Mouse (Mus musculus): ENCODE results near the gene Ints3. TPM values are rescaled to one million over a fixed set of nuclear protein-coding genes. Genes with fewer than 3 reads are reported as not detected.

The Ints3 gene
- polyA plus RNA-seq, 1 experiment from 2014 or later, result 30.8 TPM

DNA sequence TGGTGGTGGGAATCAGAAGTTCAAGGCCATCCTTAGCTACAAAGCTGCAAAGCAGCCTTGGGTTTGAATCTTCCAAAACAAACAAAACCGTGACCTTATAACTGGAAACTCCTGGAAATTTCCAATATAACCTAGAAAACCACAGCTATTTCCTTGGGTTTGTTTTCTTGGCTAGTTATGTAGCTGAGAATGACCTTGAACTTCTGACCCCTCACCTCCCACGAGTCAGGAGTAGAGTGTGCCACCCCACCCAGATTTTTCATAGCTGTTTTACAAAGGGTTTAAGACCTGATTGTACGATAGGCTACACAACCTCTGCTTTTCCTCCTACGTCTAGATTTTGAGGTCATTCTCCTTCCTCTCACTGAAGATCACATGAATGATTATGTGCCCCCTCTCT lies 3.7 kb upstream of the Ints3 start:
- Histone ChIP-seq H3K9me3 (no peaks in the 10 kb centered on the region), H3K9ac (no peak overlapping the region)
- whole genome bisulfite sequencing, result 82% methylated on average over 4 of the region's 4 CpGs

DNA sequence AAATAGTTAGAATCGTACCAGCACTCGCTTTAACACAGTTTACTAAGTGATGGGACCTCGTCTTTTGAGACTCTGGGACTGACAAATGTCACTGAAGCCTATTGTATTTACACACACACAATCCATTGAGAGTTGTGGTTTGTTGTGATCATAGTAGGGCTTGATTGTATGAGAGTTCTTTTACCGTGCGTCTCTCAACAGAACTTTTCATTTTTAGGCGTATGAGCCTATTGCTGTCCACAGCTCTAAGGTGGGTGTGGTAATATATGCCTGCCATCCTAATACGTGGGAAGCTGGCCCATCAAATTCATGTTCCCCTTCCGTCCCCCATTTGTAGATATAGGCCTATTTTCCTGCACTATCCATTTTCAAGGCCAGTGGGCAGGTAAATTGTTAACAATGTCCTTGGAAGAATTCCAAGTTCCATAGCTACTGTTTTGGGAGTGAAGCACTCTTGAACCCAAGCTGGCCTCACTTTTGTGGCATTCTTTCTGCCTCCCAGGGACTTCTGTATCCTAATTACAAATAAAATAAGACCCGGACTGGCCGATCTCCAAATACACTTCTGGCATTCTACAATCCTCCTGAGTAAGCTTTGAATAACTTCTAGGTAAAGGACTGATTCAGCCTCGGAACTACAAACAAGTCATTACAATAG lies 780 bp upstream of the Ints3 start:
- H3K9ac ChIP-seq, result peak overlapping the region; percentile 43; the same call in 1 of the 2 replicates
- peaks cover 33% of the 10 kb centered on the region for H3K4me1 ChIP-seq (replicated peaks)
- H3K4me3 ChIP-seq, result peak overlapping the region; percentile 56
- H3K36me3 ChIP-seq, result 0 out of 2 replicates have a peak, but pooled peaks cover 3% of the 10 kb centered on the region
- ATAC-seq (ENCODE audit: low read depth), result no peak
- H3K27ac ChIP-seq (replicated peaks), result peak overlapping the region; percentile 4; the same call in 1 of the 2 replicates
- WGBS, result 58% methylated on average over 11 of the region's 11 CpGs
- H3K9me3 ChIP-seq, result no peaks in the 10 kb centered on the region
- peak overlapping the region; percentile 99 for H3K4me2 ChIP-seq
- no peaks in the 10 kb centered on the region for H3K27me3 ChIP-seq

More for the DNA sequence above, 3.7 kb upstream of the Ints3 start:
- no peak for ATAC-seq (ENCODE audit: low read depth)
- H3K4me2 ChIP-seq, result no peak overlapping the region
- no peaks in the 10 kb centered on the region for H3K27me3 ChIP-seq
- no peaks in the 10 kb centered on the region for H3K36me3 ChIP-seq
- H3K4me1 ChIP-seq (replicated peaks), result peaks cover 14% of the 10 kb centered on the region
- H3K27ac ChIP-seq (replicated peaks), result no peak overlapping the region
- H3K4me3 ChIP-seq, result no peak overlapping the region

DNA sequence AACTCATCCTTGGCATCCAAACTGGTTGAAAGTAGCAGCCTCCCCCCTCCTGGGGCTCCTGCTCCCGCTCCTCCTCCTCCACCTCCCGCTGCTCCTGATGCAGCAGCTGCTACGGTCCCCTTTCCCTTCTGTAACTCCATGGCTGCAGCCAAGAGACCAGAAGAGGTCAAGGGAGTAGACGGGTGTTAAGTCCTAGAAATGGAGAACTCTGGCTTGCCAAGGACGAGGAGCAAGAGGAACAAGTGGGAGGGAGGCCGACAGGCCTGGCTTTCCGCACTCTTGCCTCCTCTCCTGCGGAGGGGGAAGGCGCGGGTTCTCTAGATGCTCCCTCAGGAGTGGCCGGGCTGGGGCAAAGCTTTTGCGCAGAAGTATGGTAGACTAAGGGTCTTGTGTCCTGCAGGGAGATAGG lies 607 bp downstream of the Ints3 start:
- ATAC-seq (ENCODE audit: low read depth), result peak; percentile 60
- 1% methylated on average over 12 of the region's 12 CpGs for WGBS
- H3K27me3 ChIP-seq, result no peaks in the 10 kb centered on the region
- H3K9me3 ChIP-seq, result no peaks in the 10 kb centered on the region
- peak overlapping the region; percentile 80 for H3K9ac ChIP-seq
- 0 out of 2 replicates have a peak, but pooled peaks cover 6% of the 10 kb centered on the region for H3K36me3 ChIP-seq
- H3K27ac ChIP-seq (replicated peaks), result peak overlapping the region; percentile 96
- H3K4me3 ChIP-seq, result peak overlapping the region; percentile 56
- H3K4me2 ChIP-seq, result peak overlapping the region; percentile 99
- peaks cover 47% of the 10 kb centered on the region for H3K4me1 ChIP-seq (replicated peaks)

DNA sequence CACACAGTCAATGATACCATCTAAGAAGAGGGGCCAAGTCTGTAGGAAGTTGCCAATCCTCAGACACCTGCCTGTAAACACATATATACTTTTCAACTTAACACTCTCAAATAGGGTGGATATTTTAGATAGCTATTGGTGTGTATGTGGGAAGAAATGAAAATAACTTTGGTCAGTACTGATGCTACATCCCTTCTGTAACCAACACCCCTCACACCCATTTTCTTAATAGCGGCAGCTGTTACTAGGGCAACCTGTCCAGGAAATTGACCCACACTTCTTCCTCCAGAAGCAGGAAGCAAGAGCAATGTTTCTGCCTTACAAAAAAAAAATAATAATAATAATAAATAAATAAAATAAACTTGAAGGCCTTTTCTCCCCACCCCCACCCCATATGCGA lies 1.1 kb downstream of the Ints3 start:
- Histone ChIP-seq H3K27me3 (no peaks in the 10 kb centered on the region), H3K4me2 (peak overlapping the region; percentile 99), H3K4me3 (peak overlapping the region; percentile 56), H3K9ac (peak overlapping the region; percentile 80), H3K27ac (replicated peaks) (0 out of 2 replicates have a peak overlapping the region, but pooled peaks have one; percentile 96), H3K4me1 (replicated peaks) (peaks cover 47% of the 10 kb centered on the region), H3K9me3 (no peaks in the 10 kb centered on the region), H3K36me3 (0 out of 2 replicates have a peak, but pooled peaks cover 6% of the 10 kb centered on the region)
- WGBS, result 15% methylated on average over 2 of the region's 2 CpGs
- ATAC-seq (ENCODE audit: low read depth), result no peak

DNA sequence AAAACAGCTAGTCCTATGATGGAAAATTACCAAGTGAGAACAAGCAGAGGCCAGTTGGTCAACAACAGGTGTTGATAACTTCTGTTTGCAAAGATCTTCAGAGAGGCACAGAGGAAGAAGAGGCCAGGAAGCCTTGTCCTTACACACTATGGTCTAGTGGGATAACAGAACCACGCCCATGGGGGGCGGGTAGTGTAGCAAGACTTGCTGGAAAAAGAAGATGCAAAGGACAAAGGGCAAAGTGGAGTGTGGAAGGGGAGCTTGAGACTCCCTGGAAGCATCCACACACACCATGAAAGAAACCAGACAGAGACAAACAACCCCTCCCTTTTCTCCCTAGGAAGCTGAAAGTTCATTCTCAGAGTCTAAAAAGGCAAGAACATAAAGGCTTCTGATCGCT lies 3.8 kb downstream of the Ints3 start:
- H3K4me3 ChIP-seq, result no peak overlapping the region
- ATAC-seq (ENCODE audit: low read depth), result no peak
- peaks cover 47% of the 10 kb centered on the region for H3K4me1 ChIP-seq (replicated peaks)
- no peak overlapping the region for H3K4me2 ChIP-seq
- 87% methylated on average over 3 of the region's 3 CpGs for WGBS
- no peak overlapping the region for H3K27ac ChIP-seq (replicated peaks)
- H3K36me3 ChIP-seq, result peaks cover 14% of the 10 kb centered on the region; the same call in 1 of the 2 replicates
- H3K27me3 ChIP-seq, result no peaks in the 10 kb centered on the region
- H3K9me3 ChIP-seq, result no peaks in the 10 kb centered on the region
- H3K9ac ChIP-seq, result no peak overlapping the region

DNA sequence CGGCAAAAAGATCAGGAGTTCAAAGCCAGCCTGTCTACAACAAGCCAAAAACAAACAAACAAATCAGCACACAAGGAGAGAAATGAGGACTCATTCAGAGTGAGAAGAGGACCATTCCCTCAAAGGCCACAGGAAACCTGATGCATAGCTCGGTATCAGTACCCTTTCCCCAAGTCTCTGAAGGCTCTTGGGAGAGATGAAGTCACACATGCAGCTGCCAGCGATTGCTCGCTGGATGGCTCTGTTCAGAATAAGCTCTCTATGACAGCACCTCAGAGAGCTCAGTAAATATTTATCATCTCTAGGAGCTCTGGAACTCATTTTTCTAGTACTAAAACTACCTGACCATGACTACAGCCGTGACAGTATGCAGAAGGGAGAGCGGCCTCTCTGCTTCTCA lies 5.2 kb downstream of the Ints3 start:
- Histone ChIP-seq H3K27me3 (no peaks in the 10 kb centered on the region), H3K27ac (replicated peaks) (no peak overlapping the region), H3K4me1 (replicated peaks) (peaks cover 40% of the 10 kb centered on the region), H3K4me2 (no peak overlapping the region), H3K36me3 (peaks cover 25% of the 10 kb centered on the region), H3K9ac (no peak overlapping the region), H3K9me3 (no peaks in the 10 kb centered on the region), H3K4me3 (no peak overlapping the region)
- ATAC-seq (ENCODE audit: low read depth), result no peak
- 81% methylated on average over 6 of the region's 6 CpGs for WGBS

DNA sequence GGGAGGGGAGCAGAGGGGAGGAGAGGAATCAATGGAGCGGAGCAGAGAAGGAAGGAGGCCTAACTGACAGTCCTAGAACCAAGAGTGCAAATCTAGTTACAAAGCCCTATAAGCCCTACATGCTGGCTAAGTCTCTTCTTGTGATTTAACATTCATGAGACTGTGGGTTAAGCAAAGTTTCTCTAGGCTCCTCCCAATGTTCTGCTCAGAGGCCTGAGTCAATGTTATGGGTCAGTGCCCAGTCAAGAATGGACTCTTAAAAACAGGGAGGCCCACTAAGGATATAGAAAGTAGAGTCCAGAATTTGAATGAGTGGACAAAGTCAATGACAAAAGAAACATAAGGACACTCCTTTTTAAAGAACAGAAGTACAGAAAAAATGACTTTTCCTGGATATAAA lies 5.8 kb downstream of the Ints3 start:
- H3K4me2 ChIP-seq, result no peak overlapping the region
- ATAC-seq (ENCODE audit: low read depth), result no peak
- 71% methylated on average over 1 of the region's 1 CpGs for WGBS

DNA sequence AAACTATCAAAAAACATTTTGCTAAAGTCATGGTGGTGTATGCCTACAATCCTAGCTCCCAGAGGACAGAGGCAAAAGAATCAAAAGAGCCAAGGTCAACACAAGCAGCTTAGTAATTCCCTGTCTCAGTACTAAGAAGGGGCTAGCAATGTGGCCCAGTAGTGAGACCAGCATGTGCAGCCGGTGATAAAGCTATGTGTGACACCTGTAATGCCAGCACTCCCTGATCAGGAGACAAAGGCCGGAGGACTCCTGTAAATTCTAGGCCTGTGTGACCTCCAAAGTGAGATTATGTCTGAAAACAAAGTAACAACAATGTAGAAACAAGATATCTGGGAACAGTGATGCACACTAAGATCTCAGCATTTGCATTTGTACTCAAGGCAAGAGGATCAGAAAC lies 7.9 kb downstream of the Ints3 start:
- Histone ChIP-seq H3K4me1 (replicated peaks) (peaks cover 16% of the 10 kb centered on the region), H3K9me3 (no peaks in the 10 kb centered on the region), H3K36me3 (peaks cover 49% of the 10 kb centered on the region), H3K9ac (no peak overlapping the region), H3K27ac (replicated peaks) (no peak overlapping the region), H3K4me3 (no peak overlapping the region), H3K4me2 (no peak overlapping the region), H3K27me3 (no peaks in the 10 kb centered on the region)
- WGBS, result 96% methylated on average over 2 of the region's 2 CpGs
- ATAC-seq (ENCODE audit: low read depth), result no peak

More for the DNA sequence above, 5.8 kb downstream of the Ints3 start:
- Histone ChIP-seq H3K4me1 (replicated peaks) (peaks cover 37% of the 10 kb centered on the region), H3K27ac (replicated peaks) (no peak overlapping the region), H3K9me3 (no peaks in the 10 kb centered on the region), H3K9ac (no peak overlapping the region), H3K36me3 (peaks cover 31% of the 10 kb centered on the region), H3K4me3 (no peak overlapping the region), H3K27me3 (no peaks in the 10 kb centered on the region)

DNA sequence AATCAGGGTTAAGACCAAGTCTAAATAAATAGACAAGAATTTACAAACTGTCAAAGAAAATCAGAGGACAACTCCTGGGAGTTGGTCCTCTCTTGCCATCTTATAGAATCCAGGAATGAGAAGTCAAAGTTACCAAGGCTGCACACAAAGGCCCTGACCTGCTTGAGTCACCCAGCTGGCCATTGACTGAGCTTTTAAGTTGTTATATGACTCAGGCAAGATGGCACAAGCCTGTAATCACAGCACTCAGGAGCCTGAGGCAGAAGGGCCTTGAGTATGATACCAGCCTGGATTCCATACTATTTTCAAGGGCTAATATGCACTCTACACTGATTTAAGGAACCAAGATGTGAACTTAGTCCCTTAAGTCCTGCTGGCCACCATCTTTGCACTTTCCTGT lies 9.9 kb downstream of the Ints3 start:
- H3K4me1 ChIP-seq (replicated peaks), result peaks cover 7% of the 10 kb centered on the region
- no peak for ATAC-seq (ENCODE audit: low read depth)
- no peak overlapping the region for H3K4me3 ChIP-seq
- no peak overlapping the region for H3K4me2 ChIP-seq
- peaks cover 61% of the 10 kb centered on the region for H3K36me3 ChIP-seq
- H3K9ac ChIP-seq, result no peak overlapping the region
- no peak overlapping the region for H3K27ac ChIP-seq (replicated peaks)
- H3K9me3 ChIP-seq, result no peaks in the 10 kb centered on the region
- H3K27me3 ChIP-seq, result no peaks in the 10 kb centered on the region

DNA sequence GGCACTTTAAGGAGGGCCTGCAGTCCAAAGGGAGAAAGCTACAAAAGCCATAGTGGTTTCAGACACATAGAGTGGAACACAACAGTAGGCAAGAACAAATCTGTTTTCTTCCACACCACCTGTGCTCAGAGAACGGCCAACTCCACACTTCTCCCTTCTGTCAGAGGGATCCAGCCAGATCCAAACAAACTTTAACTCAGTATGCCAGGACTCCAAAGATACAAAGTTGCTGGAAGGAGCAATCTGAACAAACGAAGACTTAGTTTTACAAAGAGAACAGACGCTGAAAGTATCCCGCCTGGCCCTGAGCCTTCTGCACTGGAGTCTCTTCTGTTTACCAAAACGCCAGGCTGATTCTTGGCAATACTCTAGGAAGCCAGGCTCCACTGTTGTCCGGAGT lies 12.7 kb downstream of the Ints3 start:
- H3K4me1 ChIP-seq (replicated peaks), result no peaks in the 10 kb centered on the region
- H3K9me3 ChIP-seq, result no peaks in the 10 kb centered on the region
- H3K36me3 ChIP-seq, result peaks cover 85% of the 10 kb centered on the region
- WGBS, result 95% methylated on average over 6 of the region's 6 CpGs
- no peak overlapping the region for H3K4me2 ChIP-seq
- H3K9ac ChIP-seq, result no peak overlapping the region
- H3K27me3 ChIP-seq, result no peaks in the 10 kb centered on the region
- H3K27ac ChIP-seq (replicated peaks), result no peak overlapping the region
- no peak overlapping the region for H3K4me3 ChIP-seq
- ATAC-seq (ENCODE audit: low read depth), result no peak

DNA sequence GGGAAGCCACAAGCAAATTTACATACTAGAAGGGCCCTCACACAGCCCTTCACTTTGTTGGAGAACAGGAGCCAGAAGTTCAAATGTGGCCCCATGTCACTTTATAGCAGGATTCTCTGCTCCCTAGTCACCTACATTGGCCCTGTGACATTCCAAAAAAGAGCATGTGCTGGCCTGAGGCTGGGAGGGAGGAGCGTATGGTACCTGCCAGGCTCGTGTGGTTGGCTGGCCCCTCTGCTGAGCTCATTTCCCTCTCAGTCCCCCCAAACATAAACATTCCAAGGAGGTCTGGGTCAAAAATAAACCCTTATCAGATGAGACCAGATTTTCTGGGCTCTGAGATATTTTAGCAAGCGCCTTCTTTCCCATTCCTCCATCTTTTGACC lies 20.4 kb downstream of the Ints3 start:
- H3K9me3 ChIP-seq, result no peaks in the 10 kb centered on the region
- H3K36me3 ChIP-seq, result peaks cover 93% of the 10 kb centered on the region
- H3K4me3 ChIP-seq, result no peak overlapping the region
- H3K4me1 ChIP-seq (replicated peaks), result no peaks in the 10 kb centered on the region
- no peak overlapping the region for H3K27ac ChIP-seq (replicated peaks)
- ATAC-seq (ENCODE audit: low read depth), result no peak; the same call in 1 of the 2 replicates
- no peaks in the 10 kb centered on the region for H3K27me3 ChIP-seq
- H3K4me2 ChIP-seq, result no peak overlapping the region
- 77% methylated on average over 3 of the region's 3 CpGs for WGBS
- no peak overlapping the region for H3K9ac ChIP-seq

DNA sequence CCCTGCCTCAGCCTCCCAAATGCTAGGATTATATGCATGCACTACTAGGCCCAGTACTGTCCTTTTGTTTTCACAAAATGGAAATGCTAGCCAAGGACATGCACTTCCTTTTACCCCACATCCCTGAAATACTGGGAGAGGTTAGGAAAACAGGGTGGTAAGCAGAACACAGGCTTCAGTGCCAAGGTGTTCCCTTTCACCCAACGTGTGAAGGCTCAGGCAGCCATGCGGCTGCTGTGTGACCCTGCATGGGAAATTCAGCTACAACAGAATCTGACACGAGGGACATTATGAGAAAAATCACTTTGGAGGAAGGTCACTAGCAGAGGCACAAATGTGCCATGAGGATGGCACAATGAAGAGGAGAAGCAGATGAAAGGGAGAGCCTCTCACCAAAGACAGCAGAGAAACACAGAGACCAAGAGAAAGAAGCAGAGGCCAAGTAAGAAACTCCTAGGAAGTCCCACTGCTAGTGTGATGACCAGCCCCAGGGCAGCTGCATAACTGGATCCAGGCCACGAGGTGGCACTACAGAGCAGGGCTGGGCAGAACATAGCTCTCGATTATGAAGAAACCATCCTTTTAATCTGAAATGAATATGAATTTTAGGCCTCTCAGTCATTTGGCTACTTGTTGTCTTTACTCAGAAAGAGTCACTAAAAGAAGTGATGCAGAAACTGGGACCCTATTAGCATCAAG lies 21.0 kb downstream of the Ints3 start:
- no peak for ATAC-seq (ENCODE audit: low read depth)
- Histone ChIP-seq H3K27me3 (no peaks in the 10 kb centered on the region), H3K9me3 (no peaks in the 10 kb centered on the region), H3K4me3 (no peak overlapping the region), H3K27ac (replicated peaks) (no peak overlapping the region), H3K9ac (no peak overlapping the region), H3K4me2 (no peak overlapping the region), H3K36me3 (peaks cover 93% of the 10 kb centered on the region), H3K4me1 (replicated peaks) (no peaks in the 10 kb centered on the region)
- WGBS, result 51% methylated on average over 5 of the region's 5 CpGs
